Mouse (Mus musculus): ENCODE results near the gene Unc93b1.

DNA sequence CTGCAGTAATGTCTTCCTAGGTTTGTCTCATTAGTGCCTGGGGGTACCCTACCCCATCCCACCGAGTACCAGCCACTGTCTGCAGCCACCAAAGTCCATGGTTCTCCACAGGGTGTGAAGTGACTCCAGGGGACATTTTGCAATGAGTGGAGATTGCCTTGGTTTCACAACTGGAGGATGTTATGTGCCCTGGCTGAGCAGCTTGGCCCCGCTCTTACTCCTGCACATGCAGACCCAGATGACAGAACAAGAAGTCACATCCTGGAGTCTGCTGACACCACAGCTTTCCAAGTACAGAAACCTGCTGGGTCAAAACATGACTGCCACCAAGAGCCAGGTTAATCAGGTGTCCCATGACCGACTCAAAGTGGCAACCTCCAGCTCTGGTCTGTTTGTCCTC, 20.0 kb downstream of the Unc93b1 start:
- TF ChIP-seq POLR2A (IDR thresholded peaks at IDR 0.05; ENCODE audit: control insufficient read depth, low read depth, low read length) (no peak), CTCF (IDR thresholded peaks at IDR 0.05; ENCODE audit: control insufficient read depth, insufficient read depth, insufficient replicate concordance, low read depth, low read length) (no peak)

Data from testis, adult 2 months (tissue).